Mouse (Mus musculus) Muller cell, postnatal 12 days (primary cell): Measurements from ENCODE around the gene Usp30.

Experiments used
- DNase-seq: peaks from one replicate; pipeline ENCODE4 v3.0.0-alpha.2; 2015; ENCODE audit errors: inconsistent ontology term

Usp30 gene

GRCm38 (mm10) chr5:114066601-114067000 lies 1.3 kb downstream of the Usp30 start:
- no peak for DNase-seq

GRCm38 (mm10) chr5:114067543-114067942 lies 2.3 kb downstream of the Usp30 start:
- no peak for DNase-seq

GRCm38 (mm10) chr5:114067982-114068381 lies 2.7 kb downstream of the Usp30 start:
- no peak for DNase-seq

DNA sequence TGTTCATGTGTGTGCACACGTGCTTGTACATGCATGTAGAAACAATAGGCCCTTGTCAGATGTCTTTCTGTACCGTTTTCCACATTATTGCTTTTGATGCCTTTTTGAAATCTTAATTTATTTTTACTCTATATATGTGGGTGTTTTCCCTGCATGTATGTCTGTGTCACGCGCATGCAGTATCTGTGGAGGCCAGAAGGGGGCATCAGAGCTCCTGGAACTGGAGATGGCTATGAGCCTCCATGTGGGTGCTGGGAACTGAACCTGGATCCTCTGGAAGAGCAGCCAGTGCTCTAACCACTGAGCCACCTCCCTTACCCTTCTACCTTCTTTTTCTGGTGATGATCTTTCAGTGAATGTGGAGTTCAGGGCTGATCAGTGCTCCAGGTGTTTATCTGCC lies 5.6 kb downstream of the Usp30 start:
- no peak for DNase-seq

DNA sequence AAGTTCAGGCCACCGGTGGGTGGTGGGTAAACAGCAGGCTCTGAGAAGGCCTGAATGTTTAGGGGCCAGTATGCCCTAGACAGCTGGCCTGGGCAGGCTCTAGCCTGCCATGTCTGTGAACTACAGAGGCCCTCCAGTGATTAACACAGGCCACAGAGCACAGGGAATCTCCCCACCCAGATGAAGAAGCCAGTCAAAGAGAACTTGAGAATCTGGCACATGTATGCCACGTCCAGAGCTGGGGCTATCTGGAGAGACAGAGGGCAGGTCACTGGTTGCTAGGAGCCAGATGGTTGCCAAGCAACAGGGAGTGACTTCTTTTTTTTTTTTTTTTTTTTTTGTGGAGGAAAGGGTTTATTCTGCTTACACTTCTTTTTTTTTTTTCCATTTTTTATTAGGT lies 7.0 kb downstream of the Usp30 start:
- no peak for DNase-seq

DNA sequence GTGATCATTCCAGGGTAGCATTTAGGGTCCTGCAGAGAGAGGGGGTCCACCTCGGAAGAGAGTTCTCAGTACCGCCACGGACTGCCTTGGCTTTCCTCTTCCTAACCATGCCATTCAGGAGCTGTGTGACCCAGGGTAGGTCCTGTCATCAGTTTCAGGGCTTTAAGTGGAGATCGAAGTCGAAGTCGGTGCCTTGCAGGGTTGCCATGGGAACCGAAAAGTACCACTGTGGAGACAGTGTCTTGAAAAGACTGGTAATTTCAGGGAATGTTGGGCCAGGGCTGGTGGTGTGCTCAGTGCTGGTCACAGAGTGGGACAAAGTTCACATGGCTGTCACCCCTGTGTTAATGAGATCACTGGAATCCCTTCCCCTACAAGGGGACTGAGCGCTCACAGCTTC lies 11.7 kb downstream of the Usp30 start:
- DNase-seq = no peak

- no peak for DNase-seq
Observed at GRCm38 (mm10) chr5:114085501-114085900, 20.2 kb downstream of the Usp30 start.

DNA sequence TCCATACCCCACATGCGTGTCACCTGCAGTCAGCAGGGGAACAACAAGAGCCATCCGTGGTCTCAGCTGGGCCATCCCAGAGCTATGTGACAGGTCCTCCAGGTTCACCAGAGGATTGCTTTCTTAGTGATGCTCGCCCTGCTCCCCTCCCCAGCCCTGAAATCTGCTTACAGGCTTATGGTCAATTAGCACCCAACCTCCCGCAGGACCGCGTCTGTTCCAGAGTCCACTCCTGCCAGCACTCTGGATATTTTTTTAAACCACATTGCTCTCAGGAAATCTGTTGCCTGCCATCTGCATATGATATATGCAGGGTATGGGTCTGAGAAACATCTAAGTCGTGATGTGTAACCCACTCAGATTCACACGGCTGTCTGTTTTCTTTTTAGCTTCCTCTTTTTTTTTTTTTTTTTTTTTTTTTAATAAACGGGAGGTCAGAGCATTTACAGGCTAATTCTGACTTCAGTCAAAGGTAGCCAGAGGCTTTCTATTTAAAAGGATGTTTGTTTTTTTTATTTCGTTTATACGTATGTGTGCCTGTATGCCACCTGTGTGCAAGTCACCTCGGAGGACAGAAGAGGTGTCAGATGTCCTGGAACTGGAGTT lies 22.7 kb downstream of the Usp30 start:
- no peak for DNase-seq

GRCm38 (mm10) chr5:114090421-114091013 lies 25.3 kb downstream of the Usp30 start:
- DNase-seq = peak; percentile 40

GRCm38 (mm10) chr5:114091057-114091807 lies 26.0 kb downstream of the Usp30 start, which contains the start of gene Svop:
Gene Svop (minus strand): TSS chr5:114091570.
- DNase-seq = peak; percentile 93

- peak; percentile 96 for DNase-seq
Observed at GRCm38 (mm10) chr5:114099709-114100389, 34.6 kb downstream of the Usp30 start.

GRCm38 (mm10) chr5:114100390-114101099 lies 35.3 kb downstream of the Usp30 start:
- peak; percentile 4 for DNase-seq

- DNase-seq = no peak
Observed at GRCm38 (mm10) chr5:114101873-114102272, 36.6 kb downstream of the Usp30 start.

DNA sequence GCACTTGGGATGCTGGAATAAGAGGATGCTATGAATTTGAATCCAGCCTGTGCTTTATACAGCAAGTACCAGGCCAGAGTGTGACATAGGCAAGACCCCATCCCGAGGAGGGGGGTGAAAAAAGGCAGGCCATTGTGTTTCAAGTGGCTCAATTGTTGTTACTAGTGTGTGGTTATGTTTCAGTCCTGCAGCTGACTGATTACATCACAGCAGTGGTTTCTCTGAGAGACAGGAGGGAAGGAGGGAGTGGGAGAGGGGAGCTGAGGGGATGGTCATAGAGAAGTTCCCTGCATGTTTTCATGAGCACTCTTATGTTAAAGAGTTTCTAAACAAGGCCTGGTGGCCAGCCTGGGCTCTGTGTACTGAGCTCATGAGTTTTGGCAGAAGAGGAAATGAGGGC lies 37.5 kb downstream of the Usp30 start:
- peak; percentile 47 for DNase-seq

DNA sequence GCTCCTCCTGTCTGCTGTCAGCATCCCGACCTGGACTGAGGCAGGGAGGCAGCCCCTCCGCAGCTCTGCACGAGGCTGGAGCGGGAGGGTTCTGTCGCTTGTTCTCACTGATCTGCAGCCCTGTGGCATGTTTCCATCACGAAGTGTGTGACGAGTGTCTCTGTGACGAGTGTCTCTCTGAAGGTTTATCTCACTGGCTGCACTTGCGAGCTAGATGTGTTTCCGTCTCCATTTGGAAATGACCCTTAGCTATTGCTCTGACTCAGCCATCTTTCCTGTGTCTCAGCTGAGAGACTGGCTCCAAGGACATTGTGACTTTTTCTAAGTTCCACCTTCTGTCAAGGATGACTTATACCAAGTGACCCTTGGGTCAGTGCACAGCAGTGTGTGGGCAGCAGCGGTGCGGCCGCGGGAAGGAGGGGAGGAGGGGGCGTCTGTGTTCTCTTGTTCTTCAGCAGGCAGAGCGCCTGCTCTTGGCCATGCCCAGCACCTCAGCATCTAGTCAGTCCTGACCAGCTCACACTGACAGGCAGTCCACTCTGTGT lies 41.2 kb downstream of the Usp30 start:
- DNase-seq = no peak

DNA sequence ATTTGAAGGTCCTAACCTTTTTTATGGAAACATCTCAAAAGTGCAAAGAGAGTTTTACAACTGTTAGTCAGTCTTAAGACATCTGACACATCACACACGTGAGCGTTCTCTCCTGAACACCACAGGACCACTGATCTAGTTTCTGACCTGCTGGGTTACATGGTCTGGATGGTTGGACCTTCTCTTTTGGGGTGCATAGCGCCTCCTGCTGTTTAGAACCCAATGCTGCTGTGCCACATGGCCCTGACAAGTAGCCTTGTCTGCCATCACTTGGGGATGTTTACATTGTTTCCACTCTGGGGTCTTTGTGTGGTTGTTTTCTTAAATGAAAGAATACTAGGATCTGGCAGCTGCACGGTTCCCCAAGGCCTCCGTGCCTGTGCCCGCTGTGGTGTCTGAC lies 48.1 kb downstream of the Usp30 start:
- DNase-seq = no peak

- DNase-seq = no peak
Observed at GRCm38 (mm10) chr5:114115030-114115429, 49.8 kb downstream of the Usp30 start.

- no peak for DNase-seq
Observed at GRCm38 (mm10) chr5:114116586-114116985, 51.3 kb downstream of the Usp30 start.

DNA sequence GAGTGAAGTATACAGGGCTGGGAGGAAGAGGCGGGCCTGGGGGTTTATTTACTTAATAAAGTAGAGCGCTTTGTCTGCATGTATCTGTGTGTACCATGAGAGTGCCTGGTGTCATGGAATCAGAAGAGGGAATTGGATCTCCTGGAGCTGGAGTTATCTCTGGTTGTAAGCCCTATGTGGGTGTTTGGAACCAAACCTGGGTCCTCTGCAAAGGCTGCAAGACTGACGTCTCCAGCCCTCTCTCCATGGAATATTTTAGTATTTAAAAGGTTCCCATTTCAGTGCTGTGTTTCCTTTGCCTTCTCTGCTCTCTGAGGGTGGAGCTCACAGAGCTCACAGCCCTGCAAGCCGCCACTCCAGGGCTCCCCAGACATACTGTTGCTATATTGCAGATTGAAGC lies 54.5 kb downstream of the Usp30 start:
- DNase-seq = no peak

DNA sequence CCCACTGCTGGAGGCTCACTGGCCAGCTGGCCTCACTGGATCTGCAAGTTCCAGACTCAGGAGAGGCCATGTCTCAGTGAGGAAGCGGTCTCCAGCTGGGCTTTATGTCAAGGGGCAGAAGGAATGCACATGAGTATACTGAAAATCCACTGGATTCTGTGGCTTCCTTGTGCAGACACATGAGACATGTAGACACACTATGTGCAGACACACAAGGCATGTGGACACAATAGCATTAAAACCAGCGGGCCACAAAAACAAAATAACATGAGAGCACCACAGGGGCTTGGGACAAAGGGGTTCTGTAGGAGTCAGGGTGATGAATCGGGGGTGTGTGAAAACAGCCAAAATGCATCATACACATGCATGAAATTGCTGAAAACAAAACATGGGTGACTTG lies 60.7 kb downstream of the Usp30 start:
- DNase-seq = no peak

- no peak for DNase-seq
Observed at GRCm38 (mm10) chr5:114126499-114127244, 61.4 kb downstream of the Usp30 start.
